Mouse (Mus musculus) kidney, embryonic 16.5 days (tissue): ENCODE results near the gene Armc5. TPM values are rescaled to one million over a fixed set of nuclear protein-coding genes. Genes with fewer than 3 reads are reported as not detected.
A peak's percentile ranks its signal among the peaks of the same experiment; 100 is the strongest.

Experiments used
- ATAC-seq: fragments of 200-750 bp; cut with Nextera tagmentation; 2 replicates; pipeline ENCODE4 v1.8.0; 2017; ENCODE audit warnings: moderate TSS enrichment; ENCODE audit not compliant: low FRiP score, low TSS enrichment
- H3K27ac ChIP-seq: fragments of 300-500 bp; sonication (generic); 2 replicates; pipeline ENCODE4 v1.5.1; 2014; ENCODE audit warnings: low read length
- H3K27me3 ChIP-seq: fragments of 300-500 bp; sonication (generic); 2 replicates; pipeline ENCODE4 v1.6.1; 2014; ENCODE audit warnings: low read length, control low read depth, mixed read lengths; ENCODE audit not compliant: insufficient read depth
- H3K36me3 ChIP-seq: fragments of 300-500 bp; sonication (generic); 2 replicates; pipeline ENCODE4 v1.6.1; 2014; ENCODE audit warnings: low read length, control low read depth, mixed read lengths; ENCODE audit not compliant: insufficient read depth
- H3K4me1 ChIP-seq: fragments of 300-500 bp; sonication (generic); 2 replicates; pipeline ENCODE4 v1.6.1; 2014; ENCODE audit warnings: low read length, control low read depth, mixed read lengths; ENCODE audit not compliant: insufficient read depth
- H3K4me2 ChIP-seq: fragments of 300-500 bp; sonication (generic); replicated peaks from 2 replicates; pipeline ENCODE4 v1.6.1; 2014; ENCODE audit warnings: low read depth, low read length
- H3K4me3 ChIP-seq: fragments of 300-500 bp; sonication (generic); 2 replicates; pipeline ENCODE4 v1.5.1; 2014; ENCODE audit warnings: mild to moderate bottlenecking, low read length
- H3K9ac ChIP-seq: fragments of 300-500 bp; sonication (generic); replicated peaks from 2 replicates; pipeline ENCODE4 v1.6.1; 2014; ENCODE audit warnings: low read length
- H3K9me3 ChIP-seq: fragments of 300-500 bp; sonication (generic); 2 replicates; pipeline ENCODE4 v1.6.1; 2016; ENCODE audit warnings: low read length, control low read depth
- WGBS: fragments of 180-500 bp; shearing (Covaris S2); extraction: QIAGEN DNeasy Blood & Tissue Kit; methylation state at CpG from one replicate; pipeline ENCODE4 v1.1.7; 2014; 5-methylcytosine and 5-hydroxymethylcytosine counted together
- polyA plus RNA-seq: library from polyadenylated mRNA; unstranded; fragments of >200 nt; fragmentation: Nextera tagmentation; extraction: Ambion mirVana; gene quantifications from 2 replicates; pipeline ENCODE4 v1.2.1, GENCODE M21; 2015

Gene Armc5
- polyA plus RNA-seq: 19.7 and 21.7 TPM in 2 replicates

DNA sequence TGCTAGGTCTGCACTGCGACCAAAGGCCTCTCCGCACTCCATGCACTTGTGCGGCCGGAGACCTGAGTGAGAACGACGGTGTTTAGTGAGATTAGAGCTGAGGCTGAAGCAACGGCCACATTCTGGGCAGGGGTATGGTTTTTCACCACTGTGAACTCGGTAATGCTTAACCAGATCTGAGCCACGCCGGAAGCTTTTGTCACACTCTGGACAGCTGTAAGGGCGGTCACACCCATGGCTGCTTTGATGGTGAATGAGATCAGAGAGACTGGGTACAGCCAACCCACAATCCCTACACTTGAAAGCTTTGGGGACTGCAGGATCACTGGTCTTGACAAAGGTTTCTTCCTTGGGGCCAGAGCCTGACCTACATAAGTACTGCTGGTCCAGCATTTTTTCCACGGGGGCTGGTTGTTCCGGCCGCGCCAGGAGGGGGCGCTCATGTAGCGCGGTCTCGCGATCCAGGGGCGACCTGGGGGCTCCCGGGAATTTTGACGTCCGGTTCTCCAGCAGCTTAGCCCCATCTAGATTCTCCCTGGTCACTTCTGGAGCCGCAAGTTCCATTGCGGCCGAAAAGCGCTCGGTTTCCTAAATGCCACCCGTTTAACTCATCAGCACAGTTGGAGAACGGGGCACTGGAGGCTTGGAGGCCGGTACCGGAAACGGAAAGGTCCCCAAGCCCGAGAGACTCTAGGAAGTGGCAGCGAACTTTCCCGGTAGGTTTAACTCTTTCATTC, at the start of gene Armc5:
Gene Armc5, plus strand, starts transcription at position 487 of the 737 bp plus-strand sequence.
- Histone ChIP-seq H3K9ac (peak within 1 kb of the TSS; percentile 87), H3K9me3 (no peaks in the 10 kb centered on the region), H3K4me2 (peak within 1 kb of the TSS; percentile 82), H3K36me3 (peaks cover 25% of the 10 kb centered on the region), H3K27ac (peak within 1 kb of the TSS; percentile 98), H3K4me3 (peak within 1 kb of the TSS; percentile 80), H3K4me1 (peaks cover 15% of the 10 kb centered on the region), H3K27me3 (no peaks in the 10 kb centered on the region)
- WGBS: 25% methylated on average over 37 of the region's 37 CpGs
- peak; percentile 40 for ATAC-seq

DNA sequence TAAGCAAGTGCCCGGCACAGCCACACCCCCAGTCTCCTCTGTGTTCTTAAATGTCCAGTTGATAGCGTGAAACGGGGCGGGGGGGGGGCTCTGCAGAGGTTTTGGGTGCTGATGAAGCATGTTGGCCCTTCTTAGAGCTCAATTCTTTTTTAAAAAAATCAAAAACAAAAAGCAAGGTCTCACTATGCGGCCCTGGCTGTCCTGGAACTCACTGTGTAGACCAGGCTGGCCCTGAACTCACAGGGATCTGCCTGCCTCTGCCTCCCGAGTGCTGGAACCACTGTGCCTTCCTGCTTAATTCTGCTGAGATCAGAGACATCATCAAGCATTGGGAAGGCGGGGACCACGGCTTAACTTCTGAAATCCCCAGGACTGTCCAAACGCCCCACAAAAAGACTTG, 35.5 kb upstream of the Armc5 start:
- Histone ChIP-seq H3K4me2 (no peak overlapping the region), H3K36me3 (no peaks in the 10 kb centered on the region), H3K27ac (no peak overlapping the region), H3K9me3 (no peaks in the 10 kb centered on the region), H3K9ac (no peak overlapping the region), H3K4me1 (no peaks in the 10 kb centered on the region), H3K4me3 (no peak overlapping the region), H3K27me3 (no peaks in the 10 kb centered on the region)
- ATAC-seq: no peak
- WGBS: 84% methylated on average over 9 of the region's 9 CpGs

DNA sequence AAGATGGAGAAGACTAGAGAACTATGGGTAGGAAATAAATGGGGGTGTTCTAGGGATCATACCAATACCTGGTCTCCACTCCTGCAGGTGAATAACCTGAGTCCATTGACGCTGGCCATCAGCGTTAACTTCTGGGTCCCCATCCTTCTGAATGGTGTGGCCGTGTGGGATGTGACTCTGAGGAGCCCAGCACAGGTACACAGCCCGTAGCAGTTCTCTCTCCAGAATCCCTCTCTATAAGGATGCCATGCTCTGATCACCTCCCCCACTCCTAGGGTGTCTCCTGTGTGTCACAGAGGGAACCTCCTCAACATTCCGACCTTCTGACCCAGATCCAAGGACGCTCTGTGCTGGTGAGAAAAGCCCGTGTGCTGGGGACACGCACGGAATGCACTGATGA, 34.1 kb upstream of the Armc5 start:
- no peak for ATAC-seq
- no peak overlapping the region for H3K4me2 ChIP-seq
- H3K27ac ChIP-seq: no peak overlapping the region
- no peaks in the 10 kb centered on the region for H3K27me3 ChIP-seq
- H3K9ac ChIP-seq: no peak overlapping the region
- H3K9me3 ChIP-seq: no peaks in the 10 kb centered on the region
- no peak overlapping the region for H3K4me3 ChIP-seq
- 78% methylated on average over 9 of the region's 9 CpGs for WGBS
- no peaks in the 10 kb centered on the region for H3K4me1 ChIP-seq
- H3K36me3 ChIP-seq: no peaks in the 10 kb centered on the region

DNA sequence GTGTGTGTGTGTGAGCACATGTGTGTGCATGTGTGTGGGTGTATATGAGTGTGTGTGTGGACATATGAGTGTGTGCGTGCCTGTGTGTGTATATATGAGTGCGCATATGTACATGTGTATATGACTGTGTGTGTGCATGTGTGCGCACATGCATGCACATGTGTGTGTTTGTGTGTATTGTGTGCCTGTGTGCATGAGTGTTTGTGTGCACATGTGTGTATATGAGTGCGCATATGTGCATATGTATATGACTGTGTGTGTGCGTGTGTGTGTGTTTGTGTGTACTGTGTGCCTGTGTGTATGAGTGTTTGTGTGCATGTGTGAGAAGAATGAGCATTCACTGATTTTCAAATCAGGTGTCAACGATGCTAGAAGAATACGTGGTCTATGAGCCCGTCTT, 33.0 kb upstream of the Armc5 start:
- Histone ChIP-seq H3K27me3 (no peaks in the 10 kb centered on the region), H3K4me1 (no peaks in the 10 kb centered on the region), H3K36me3 (no peaks in the 10 kb centered on the region), H3K9ac (no peak overlapping the region), H3K9me3 (no peaks in the 10 kb centered on the region), H3K27ac (no peak overlapping the region), H3K4me3 (no peak overlapping the region), H3K4me2 (no peak overlapping the region)
- 91% methylated on average over 8 of the region's 8 CpGs for WGBS
- ATAC-seq: no peak

DNA sequence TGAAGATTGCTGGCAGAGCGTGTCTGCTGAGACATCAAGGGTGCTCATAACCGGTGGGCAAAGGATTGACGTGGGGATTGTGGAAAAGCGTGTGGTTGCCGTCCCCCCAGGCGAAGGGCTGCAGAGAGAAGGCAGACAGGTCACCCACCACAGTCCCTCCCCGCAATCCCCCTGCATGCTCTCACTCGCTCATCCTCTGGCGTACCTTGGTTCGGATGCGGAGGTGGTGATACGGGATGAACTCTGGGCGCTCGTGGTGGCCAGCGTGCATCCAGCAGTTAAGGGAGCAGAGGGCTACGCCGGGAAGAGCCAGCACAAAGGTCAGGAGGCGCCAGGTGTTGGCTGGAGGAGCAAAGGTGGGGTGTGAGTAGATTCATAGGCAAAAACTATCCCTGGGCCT, 31.4 kb upstream of the Armc5 start:
- no peak overlapping the region for H3K27ac ChIP-seq
- no peak overlapping the region for H3K4me3 ChIP-seq
- ATAC-seq: no peak
- no peaks in the 10 kb centered on the region for H3K9me3 ChIP-seq
- no peaks in the 10 kb centered on the region for H3K27me3 ChIP-seq
- H3K4me2 ChIP-seq: no peak overlapping the region
- WGBS: 83% methylated on average over 18 of the region's 18 CpGs
- H3K36me3 ChIP-seq: no peaks in the 10 kb centered on the region
- H3K9ac ChIP-seq: no peak overlapping the region
- H3K4me1 ChIP-seq: no peaks in the 10 kb centered on the region

DNA sequence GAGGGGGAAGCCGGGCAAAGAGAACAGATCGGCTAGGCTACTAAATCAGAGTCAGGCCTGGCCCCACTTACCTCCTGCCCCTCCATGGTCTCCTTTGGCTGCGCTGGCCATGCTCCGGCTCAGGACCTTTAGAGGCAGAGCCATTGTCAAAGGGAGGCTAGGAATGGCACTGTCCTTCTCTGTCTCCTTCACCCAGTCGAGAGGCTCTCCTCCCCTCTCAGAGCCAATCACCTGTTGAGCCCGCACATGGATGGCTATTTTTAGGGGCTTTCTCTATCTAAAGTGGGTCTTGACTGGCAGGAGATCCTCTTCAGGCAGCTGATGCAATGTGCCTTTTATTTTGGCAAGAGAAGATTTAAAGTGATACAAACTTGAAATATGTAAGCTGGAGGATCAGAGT, 31.0 kb upstream of the Armc5 start, which contains the start of gene Cox6a2:
Gene Cox6a2, minus strand, starts transcription at position 236 of the 400 bp plus-strand sequence.
- Histone ChIP-seq H3K27me3 (no peaks in the 10 kb centered on the region), H3K4me3 (no peak within 1 kb of the TSS), H3K4me2 (no peak within 1 kb of the TSS), H3K27ac (no peak within 1 kb of the TSS), H3K4me1 (no peaks in the 10 kb centered on the region), H3K9me3 (no peaks in the 10 kb centered on the region), H3K36me3 (no peaks in the 10 kb centered on the region), H3K9ac (no peak within 1 kb of the TSS)
- no peak for ATAC-seq
- WGBS: 72% methylated on average over 6 of the region's 6 CpGs

DNA sequence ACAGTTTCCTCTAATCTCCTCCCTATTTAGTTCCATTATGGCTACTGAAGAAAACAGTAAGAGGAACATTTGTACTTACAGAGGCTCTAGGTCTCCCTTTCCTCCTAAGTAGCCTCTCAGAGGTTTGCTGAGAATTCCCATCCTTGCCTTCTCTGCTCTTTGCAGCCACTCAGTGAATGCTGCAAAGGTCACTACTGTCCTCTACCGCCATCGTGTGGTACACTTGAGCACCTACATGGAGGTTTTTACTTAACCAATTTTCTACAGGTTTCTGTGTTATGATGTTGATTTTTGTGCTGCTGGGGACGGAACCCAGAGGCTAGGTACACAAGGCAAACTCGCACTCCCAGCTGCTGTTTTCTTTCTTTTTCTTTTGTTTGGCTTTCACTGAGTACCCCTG, 29.0 kb upstream of the Armc5 start:
- no peaks in the 10 kb centered on the region for H3K9me3 ChIP-seq
- no peaks in the 10 kb centered on the region for H3K36me3 ChIP-seq
- no peak for ATAC-seq
- H3K4me2 ChIP-seq: no peak overlapping the region
- H3K9ac ChIP-seq: no peak overlapping the region
- H3K4me1 ChIP-seq: no peaks in the 10 kb centered on the region
- WGBS: 5% methylated on average over 4 of the region's 4 CpGs
- no peak overlapping the region for H3K27ac ChIP-seq
- H3K4me3 ChIP-seq: no peak overlapping the region
- H3K27me3 ChIP-seq: no peaks in the 10 kb centered on the region

DNA sequence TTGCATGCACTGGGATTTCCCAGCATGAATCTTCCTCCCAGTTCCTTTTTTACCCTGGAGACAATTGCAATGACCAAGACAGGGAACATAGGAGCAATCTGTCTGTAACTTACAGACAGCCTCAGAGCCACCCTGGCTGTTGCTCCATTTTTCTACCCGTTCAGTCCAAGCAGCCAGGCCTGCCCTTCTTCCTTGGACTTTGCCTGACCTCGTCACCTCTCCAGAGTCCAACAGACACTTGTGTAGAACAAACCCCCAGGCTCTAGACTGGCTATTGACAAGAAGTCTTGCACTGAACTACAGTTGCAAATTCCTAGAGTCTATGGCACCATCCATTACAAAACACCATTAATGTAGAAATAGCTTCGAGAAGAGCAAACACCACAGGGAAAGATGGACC, 27.3 kb upstream of the Armc5 start:
- no peak overlapping the region for H3K9ac ChIP-seq
- H3K27me3 ChIP-seq: no peaks in the 10 kb centered on the region
- H3K27ac ChIP-seq: no peak overlapping the region
- H3K4me3 ChIP-seq: no peak overlapping the region
- no peaks in the 10 kb centered on the region for H3K4me1 ChIP-seq
- no peak overlapping the region for H3K4me2 ChIP-seq
- no peaks in the 10 kb centered on the region for H3K9me3 ChIP-seq
- no peaks in the 10 kb centered on the region for H3K36me3 ChIP-seq
- WGBS: 55% methylated on average over 3 of the region's 3 CpGs
- ATAC-seq: no peak

DNA sequence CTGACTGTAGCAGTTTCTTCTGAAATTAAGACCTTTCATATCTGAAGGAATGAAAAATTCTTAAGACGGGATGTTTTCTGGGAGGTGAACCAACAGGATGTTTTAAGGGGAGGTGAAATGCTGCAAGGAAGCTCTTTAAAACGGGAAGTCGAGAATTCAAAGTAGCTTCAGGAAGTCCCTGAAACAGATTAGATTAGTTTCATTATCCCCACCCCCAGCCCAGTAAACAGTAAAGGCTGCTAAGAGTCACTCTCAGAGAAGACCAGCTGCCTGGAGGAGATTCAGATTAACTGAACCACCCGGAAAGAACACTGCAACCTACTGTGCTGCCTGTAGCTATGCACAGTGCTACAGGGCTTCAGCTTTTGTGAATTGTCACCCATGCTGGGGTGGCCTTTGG, 17.2 kb upstream of the Armc5 start:
- Histone ChIP-seq H3K36me3 (no peaks in the 10 kb centered on the region), H3K27ac (no peak overlapping the region), H3K4me2 (no peak overlapping the region), H3K4me1 (no peaks in the 10 kb centered on the region), H3K27me3 (no peaks in the 10 kb centered on the region), H3K4me3 (no peak overlapping the region), H3K9ac (no peak overlapping the region), H3K9me3 (no peaks in the 10 kb centered on the region)
- 85% methylated on average over 4 of the region's 4 CpGs for WGBS
- no peak for ATAC-seq

DNA sequence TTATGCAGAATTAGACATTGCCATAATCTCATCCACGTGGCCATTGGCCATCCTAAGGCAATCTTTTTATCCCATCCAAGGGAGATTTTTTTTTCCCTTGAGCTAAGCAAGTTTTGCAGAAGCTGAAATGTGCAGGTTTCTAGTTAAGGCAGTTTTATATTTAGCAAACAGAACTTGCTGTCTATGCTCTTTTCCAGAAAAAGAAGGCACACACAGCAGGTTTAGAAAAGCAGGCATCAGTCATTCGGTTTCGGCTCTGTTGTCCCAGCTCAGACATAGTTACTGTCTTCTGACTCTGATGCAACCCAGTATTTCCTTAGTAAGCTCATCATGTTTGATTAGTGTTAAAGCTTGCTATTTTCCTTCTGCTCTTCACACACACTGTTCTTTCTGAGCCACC, 16.2 kb upstream of the Armc5 start:
- no peaks in the 10 kb centered on the region for H3K27me3 ChIP-seq
- WGBS: 91% methylated on average over 3 of the region's 3 CpGs

More for the DNA sequence above, 16.2 kb upstream of the Armc5 start:
- H3K36me3 ChIP-seq: no peaks in the 10 kb centered on the region
- no peak overlapping the region for H3K9ac ChIP-seq
- no peaks in the 10 kb centered on the region for H3K4me1 ChIP-seq
- no peaks in the 10 kb centered on the region for H3K9me3 ChIP-seq
- H3K4me3 ChIP-seq: no peak overlapping the region
- ATAC-seq: no peak
- no peak overlapping the region for H3K4me2 ChIP-seq
- H3K27ac ChIP-seq: no peak overlapping the region
